Mouse (Mus musculus) frontal cortex, postnatal 25 days (tissue): ENCODE measurements around the gene Dnajc17.

Experiments used
- DNase-seq, 2 experiments: peaks; one replicate each; pipeline ENCODE4 v3.0.0; 2022; ENCODE audit warnings: low spot score in 2 of 2

Dnajc17 gene

GRCm38 (mm10) chr2:119198049-119198448 lies 10.5 kb downstream of the Dnajc17 start:
- DNase-seq, result no peak

DNA sequence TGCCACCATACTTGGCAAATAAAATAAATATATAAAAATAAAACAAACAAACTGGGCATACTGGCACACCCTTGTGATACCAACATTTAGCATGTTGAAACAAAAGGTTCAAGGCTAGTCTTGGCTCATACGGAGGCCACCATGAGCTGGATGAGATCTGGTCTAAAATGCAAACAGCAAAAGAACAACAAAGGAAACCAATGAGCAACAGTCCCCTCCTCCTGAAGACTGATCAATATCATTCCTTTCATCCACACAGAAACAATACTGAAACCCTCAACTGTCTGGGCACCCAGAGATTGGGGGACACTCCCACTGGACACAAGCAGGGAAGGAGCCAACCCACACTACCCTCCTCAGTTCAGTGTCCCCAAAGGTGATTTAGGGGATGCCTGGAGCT lies 11.1 kb downstream of the Dnajc17 start:
- DNase-seq, result no peak

GRCm38 (mm10) chr2:119196316-119197108 lies 12.1 kb downstream of the Dnajc17 start:
- no peak for DNase-seq

GRCm38 (mm10) chr2:119194140-119194539 lies 14.5 kb downstream of the Dnajc17 start:
- DNase-seq, result no peak

GRCm38 (mm10) chr2:119190969-119191368 lies 17.6 kb downstream of the Dnajc17 start:
- DNase-seq, result no peak

GRCm38 (mm10) chr2:119189029-119189710 lies 19.4 kb downstream of the Dnajc17 start:
- DNase-seq, result peak; percentile 61 to 75

GRCm38 (mm10) chr2:119182914-119183313 lies 25.7 kb downstream of the Dnajc17 start:
- no peak for DNase-seq

GRCm38 (mm10) chr2:119177384-119177939 lies 31.1 kb downstream of the Dnajc17 start:
- DNase-seq, result no peak

- DNase-seq, result no peak
Measured at GRCm38 (mm10) chr2:119176761-119177160, 31.8 kb downstream of the Dnajc17 start.

DNA sequence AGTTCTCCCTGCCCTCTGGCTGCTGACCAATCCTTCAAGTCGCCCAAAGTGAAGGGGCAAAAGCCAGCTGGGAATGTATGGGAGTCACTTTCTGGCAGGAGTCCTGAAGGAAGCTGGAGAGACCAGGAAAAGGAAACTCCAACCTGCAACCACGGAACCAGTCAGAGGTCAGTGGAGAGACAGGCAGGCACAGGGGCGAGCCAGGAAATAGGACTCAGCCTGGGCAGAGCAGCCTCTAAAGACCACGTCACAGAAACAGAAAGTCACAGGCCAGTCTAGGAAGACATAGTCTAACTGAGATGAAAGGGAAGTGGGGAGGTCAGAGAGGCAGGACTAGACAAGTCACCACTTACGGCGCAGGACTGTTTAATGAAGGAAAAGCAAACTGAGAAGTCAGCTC lies 33.0 kb downstream of the Dnajc17 start:
- DNase-seq, result no peak

DNA sequence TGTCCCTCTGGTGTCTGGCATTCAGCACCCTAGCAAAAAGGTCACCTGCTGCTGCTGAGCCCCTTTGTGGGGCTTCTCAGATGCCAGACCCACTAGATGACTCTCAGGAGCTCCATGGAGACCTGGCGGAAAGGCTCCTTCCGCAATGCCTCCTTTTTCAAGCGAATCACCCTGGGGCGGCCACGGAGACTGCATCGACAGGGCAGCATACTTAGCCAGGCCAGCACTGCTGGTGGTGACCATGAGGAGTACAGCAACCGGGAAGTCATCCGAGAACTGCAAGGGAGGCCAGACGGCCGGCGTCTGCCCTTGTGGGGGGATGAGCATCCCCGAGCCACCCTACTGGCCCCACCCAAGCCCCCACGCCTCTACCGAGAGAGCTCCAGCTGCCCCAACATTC lies 33.7 kb downstream of the Dnajc17 start:
- DNase-seq, result no peak

DNA sequence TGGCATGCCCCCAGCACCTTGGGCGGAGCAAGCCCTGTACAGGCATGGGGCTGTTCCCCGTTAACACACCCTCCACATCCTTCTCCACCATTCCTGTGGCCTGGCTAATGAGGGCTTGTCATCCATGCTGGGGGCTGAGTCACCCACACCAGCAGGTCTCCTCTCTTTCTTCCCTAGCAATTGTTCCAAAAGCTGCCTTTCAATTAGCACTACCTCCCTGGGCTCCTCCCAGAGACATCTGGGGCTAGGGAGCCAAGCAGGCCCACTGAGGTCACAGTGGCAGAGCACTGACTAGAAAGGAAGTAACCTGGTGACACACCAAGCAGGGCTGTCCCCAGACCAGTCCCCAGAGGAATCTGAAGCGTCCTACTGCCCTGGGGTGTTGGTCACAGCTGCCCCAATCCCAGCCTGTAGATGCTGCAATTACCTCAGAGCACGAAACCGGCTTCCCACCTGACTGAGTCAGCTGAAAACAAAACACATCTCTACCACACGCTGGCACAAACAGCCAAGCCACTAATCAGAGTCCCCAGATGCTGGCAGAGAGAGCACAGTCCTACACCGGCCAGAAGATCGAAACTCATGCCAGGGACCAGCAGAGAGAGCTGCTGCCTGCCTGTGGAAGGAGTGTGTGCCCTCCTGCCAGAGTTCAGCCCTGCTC lies 34.5 kb downstream of the Dnajc17 start, which contains the start of gene Gm14137:
Gm14137 (plus strand) TSS at position 519 of the 661 bp plus-strand sequence.
- no peak for DNase-seq

DNA sequence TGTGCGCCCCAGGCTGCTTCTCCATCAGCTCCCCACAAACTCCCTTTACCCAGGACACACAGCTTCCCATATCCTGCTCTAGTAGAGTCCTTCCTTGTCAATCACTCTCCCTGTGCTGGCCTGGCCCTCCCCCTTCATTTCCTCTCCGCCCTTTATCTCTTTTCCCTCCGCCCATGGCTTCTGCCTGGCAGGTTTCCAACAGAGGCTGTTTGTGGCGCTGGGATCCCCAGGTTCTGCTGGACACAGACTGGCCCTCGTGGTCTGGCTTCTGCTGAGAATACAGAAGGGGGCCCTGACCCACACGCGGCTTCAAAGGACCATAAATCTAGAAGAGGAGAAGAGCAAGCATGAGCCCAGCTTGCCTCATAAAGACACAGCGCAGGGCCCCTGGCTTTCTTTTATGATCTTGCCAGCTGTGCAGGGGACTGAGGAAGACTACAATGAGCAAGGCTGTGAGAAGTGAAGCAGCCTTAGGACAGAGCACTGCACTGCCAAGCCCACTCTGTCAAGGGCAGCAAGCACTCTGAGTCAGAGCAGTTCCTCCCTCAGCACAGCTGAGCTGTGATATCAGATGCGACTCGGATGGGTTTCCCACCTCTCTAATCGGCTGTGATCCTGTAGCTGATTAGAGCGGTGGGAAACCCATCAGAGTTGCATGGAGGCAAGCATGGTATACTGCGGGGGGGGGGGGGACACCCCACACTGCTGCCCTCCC lies 35.6 kb downstream of the Dnajc17 start:
- no peak for DNase-seq

- DNase-seq, result no peak
Measured at GRCm38 (mm10) chr2:119172446-119172845, 36.1 kb downstream of the Dnajc17 start.

GRCm38 (mm10) chr2:119171574-119171973 lies 37.0 kb downstream of the Dnajc17 start:
- DNase-seq, result no peak

- DNase-seq, result no peak
Measured at GRCm38 (mm10) chr2:119170282-119170681, 38.3 kb downstream of the Dnajc17 start.

DNA sequence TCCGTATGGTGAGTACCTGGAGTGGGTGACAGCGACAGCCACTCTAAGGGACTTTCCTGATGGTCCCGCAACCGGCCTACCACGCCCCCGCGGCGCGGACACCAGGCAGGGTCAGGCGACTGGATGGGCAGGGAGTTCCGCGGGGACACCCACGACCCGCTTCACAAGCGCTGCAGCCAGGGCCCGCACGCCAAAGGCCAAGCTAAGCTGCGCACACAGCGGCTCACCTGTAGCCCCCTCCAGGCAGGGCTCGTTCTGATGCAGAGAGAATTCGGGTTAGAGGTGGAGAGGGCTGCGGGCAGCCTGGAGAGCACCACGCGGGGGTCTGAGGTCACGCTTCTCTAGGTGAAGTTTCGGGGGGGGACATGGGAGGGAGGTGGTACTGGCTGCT lies 40.7 kb downstream of the Dnajc17 start:
- no peak for DNase-seq

DNA sequence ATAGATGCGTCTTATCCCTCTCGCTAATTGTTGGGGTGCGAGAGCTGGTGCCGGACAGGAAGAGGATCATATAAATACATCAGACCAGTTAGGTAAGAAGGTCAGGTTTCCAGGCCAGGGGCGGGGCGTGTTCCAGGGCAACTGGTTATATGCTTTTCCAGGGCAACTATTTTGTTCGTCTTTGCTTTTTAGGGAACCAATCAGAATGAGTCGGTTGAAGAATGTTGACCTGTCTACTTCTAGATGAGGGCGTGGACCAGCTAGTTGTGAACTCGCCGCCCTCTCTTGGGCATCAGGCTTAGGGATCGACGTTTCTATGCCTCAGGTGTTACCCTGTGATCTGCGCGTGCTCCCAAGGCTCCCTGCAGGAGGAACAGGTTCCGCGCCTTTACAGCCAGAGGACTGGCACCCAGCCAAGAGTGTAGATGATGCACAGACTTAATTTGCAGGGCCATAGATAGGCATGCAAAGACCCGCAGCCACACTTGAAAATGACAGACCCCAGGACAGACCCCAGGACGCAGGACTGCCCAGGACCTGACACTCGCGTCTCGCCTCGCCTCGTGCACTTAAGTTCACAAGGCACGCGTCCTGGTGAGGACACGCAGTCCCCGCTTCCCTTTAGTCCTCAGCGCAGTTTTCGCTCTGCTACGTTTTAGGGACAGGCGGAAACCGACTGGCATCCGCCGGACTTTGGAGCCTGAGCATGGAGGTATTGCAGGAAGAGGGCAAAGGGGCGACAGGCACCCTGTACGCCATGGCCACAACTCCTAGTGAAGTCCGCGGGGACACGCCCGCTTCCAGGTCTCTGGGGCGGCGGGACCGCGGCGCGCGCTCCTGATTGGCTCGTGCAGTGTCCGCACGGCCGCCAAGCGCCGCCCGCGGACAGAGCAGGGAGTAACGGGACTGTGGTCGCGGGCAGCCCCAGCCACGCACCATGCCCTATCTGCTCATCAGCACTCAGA lies 41.4 kb downstream of the Dnajc17 start, which contains the start of gene Gchfr:
Gchfr (plus strand) TSS at position 873 of the 965 bp plus-strand sequence.
- DNase-seq, result no peak

GRCm38 (mm10) chr2:119165401-119165800 lies 43.2 kb downstream of the Dnajc17 start:
- no peak for DNase-seq

DNA sequence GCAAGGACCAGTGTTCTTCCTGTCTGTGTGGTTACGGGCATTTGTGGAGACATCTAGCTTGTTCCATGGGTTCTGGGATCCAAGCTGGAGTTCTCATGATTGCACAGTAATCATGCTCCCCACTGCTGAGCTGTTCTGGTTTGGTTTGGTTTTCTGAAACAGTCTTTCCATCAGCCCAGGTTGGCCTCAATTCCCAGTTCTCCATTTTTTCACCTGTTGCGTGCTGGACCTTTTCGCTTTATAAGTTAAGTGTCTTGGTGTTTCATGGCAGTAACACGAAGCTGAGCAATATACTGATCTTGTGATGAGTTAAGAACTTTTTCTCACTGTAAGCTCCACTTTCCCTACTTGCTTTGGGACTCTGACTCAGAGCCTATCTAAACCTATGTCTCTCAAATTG lies 44.6 kb downstream of the Dnajc17 start:
- no peak for DNase-seq
